Mouse (Mus musculus): ENCODE data around the gene Mad1l1. TPM values are rescaled to one million over a fixed set of nuclear protein-coding genes. Genes with fewer than 3 reads are reported as not detected.
A peak's percentile ranks its signal among the peaks of the same experiment; 100 is the strongest.

Mad1l1 gene
- polyA plus RNA-seq, 1 experiment from 2014 or later = 34.7 TPM

DNA sequence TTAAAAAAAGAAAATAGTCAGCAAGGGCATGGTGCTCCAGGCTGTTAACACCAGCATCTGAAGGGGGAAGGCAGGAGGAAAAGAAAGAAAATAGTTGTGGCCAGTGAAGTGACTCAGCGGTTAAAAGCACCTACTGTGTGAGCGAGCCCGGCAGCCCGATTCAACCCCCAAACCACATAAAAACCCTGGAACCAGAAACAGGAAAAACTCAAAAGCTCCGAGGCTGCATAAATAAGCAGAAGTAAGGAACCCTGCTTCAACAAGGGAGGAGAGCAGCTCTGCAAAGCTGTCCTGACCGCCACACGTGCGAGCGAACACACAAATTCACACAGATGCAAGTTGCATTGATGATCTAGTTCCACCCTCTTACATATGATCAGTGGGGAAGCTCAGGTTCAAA is 28.5 kb upstream of the Mad1l1 start:
- H3K27me3 ChIP-seq (replicated peaks) = no peaks in the 10 kb centered on the region
- no peaks in the 10 kb centered on the region for H3K9me3 ChIP-seq
- H3K4me3 ChIP-seq (replicated peaks) = no peak overlapping the region
- H3K9ac ChIP-seq = no peak overlapping the region
- 91% methylated on average over 9 of the region's 9 CpGs for WGBS
- peaks cover 24% of the 10 kb centered on the region for H3K36me3 ChIP-seq
- ATAC-seq = no peak
- no peak overlapping the region for H3K4me2 ChIP-seq (replicated peaks)
- no peak overlapping the region for H3K27ac ChIP-seq
- H3K4me1 ChIP-seq (replicated peaks) = no peaks in the 10 kb centered on the region

DNA sequence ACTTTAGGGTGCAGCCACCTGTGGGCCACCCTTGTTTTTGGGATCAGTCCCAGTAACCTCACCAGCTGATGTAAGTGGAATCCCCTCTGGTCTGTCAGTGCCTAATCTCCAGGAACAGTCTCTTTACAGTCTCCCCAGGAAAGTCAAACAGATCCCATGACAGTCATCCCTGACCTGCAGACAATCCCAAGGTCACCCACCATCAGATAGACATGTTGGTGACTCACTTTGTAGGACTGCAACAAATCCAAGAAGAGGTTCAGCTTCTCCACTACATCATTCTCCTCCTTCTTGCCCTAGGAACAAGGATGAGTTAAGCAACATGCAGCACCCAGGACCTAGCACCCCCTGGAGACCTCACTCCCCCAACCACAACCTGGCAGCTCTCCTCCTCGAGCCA is 24.7 kb upstream of the Mad1l1 start:
- Histone ChIP-seq H3K4me1 (replicated peaks) (no peaks in the 10 kb centered on the region), H3K9ac (no peak overlapping the region), H3K36me3 (peaks cover 13% of the 10 kb centered on the region), H3K27me3 (replicated peaks) (no peaks in the 10 kb centered on the region), H3K4me2 (replicated peaks) (no peak overlapping the region), H3K27ac (no peak overlapping the region), H3K9me3 (no peaks in the 10 kb centered on the region), H3K4me3 (replicated peaks) (no peak overlapping the region)
- ATAC-seq = no peak
- WGBS = 70% methylated on average over 1 of the region's 1 CpGs

- Histone ChIP-seq H3K4me2 (replicated peaks) (no peak overlapping the region), H3K27me3 (replicated peaks) (no peaks in the 10 kb centered on the region), H3K4me3 (replicated peaks) (no peak overlapping the region), H3K4me1 (replicated peaks) (no peaks in the 10 kb centered on the region), H3K27ac (no peak overlapping the region), H3K36me3 (peaks cover 16% of the 10 kb centered on the region), H3K9ac (no peak overlapping the region), H3K9me3 (no peaks in the 10 kb centered on the region)
- no peak for ATAC-seq
- WGBS = 92% methylated on average over 4 of the region's 4 CpGs
Observed at GRCm38 (mm10) chr5:140345244-140345643, 23.9 kb upstream of the Mad1l1 start.

- H3K4me1 ChIP-seq (replicated peaks) = no peaks in the 10 kb centered on the region
- ATAC-seq = no peak
Observed at GRCm38 (mm10) chr5:140342880-140343279, 21.5 kb upstream of the Mad1l1 start.

GRCm38 (mm10) chr5:140339836-140340235 is 18.5 kb upstream of the Mad1l1 start:
- H3K4me1 ChIP-seq (replicated peaks) = no peaks in the 10 kb centered on the region
- H3K27me3 ChIP-seq (replicated peaks) = no peaks in the 10 kb centered on the region
- H3K27ac ChIP-seq = no peak overlapping the region
- H3K4me2 ChIP-seq (replicated peaks) = no peak overlapping the region
- peaks cover 26% of the 10 kb centered on the region for H3K36me3 ChIP-seq
- no peaks in the 10 kb centered on the region for H3K9me3 ChIP-seq
- 84% methylated on average over 3 of the region's 3 CpGs for WGBS
- ATAC-seq = no peak
- no peak overlapping the region for H3K4me3 ChIP-seq (replicated peaks)
- no peak overlapping the region for H3K9ac ChIP-seq

More at GRCm38 (mm10) chr5:140342880-140343279, 21.5 kb upstream of the Mad1l1 start:
- Histone ChIP-seq H3K4me2 (replicated peaks) (no peak overlapping the region), H3K27ac (no peak overlapping the region), H3K4me3 (replicated peaks) (no peak overlapping the region), H3K9me3 (no peaks in the 10 kb centered on the region), H3K36me3 (peaks cover 25% of the 10 kb centered on the region), H3K9ac (no peak overlapping the region), H3K27me3 (replicated peaks) (no peaks in the 10 kb centered on the region)
- WGBS = 75% methylated on average over 4 of the region's 4 CpGs

DNA sequence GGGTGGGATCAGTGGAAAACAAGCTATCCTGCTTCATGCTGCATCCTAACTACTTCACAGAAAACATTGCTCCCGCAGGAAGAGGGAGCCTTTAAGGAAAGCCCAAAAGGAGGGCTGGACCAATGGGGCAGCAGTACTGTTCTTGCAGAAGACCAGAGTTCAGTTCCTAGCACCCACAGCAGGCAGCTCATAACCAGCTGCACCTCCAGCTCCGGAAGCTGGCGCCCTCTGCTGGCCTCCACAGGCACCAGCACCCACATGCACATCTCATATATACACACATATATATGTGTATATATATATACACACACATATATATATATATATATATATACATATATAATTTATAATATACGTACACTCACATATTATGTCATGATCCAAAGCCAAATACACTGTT is 17.4 kb upstream of the Mad1l1 start:
- H3K4me3 ChIP-seq (replicated peaks) = no peak overlapping the region
- ATAC-seq = no peak
- no peaks in the 10 kb centered on the region for H3K27me3 ChIP-seq (replicated peaks)
- H3K4me2 ChIP-seq (replicated peaks) = no peak overlapping the region
- no peaks in the 10 kb centered on the region for H3K9me3 ChIP-seq
- H3K27ac ChIP-seq = no peak overlapping the region
- H3K4me1 ChIP-seq (replicated peaks) = no peaks in the 10 kb centered on the region
- peaks cover 18% of the 10 kb centered on the region for H3K36me3 ChIP-seq
- no peak overlapping the region for H3K9ac ChIP-seq
- WGBS = 97% methylated on average over 4 of the region's 4 CpGs

GRCm38 (mm10) chr5:140336680-140337079 is 15.3 kb upstream of the Mad1l1 start:
- Histone ChIP-seq H3K4me3 (replicated peaks) (no peak overlapping the region), H3K4me1 (replicated peaks) (0 out of 2 replicates have a peak, but pooled peaks cover 5% of the 10 kb centered on the region), H3K4me2 (replicated peaks) (no peak overlapping the region), H3K36me3 (peaks cover 18% of the 10 kb centered on the region; the same call in 1 of the 2 replicates), H3K9me3 (no peaks in the 10 kb centered on the region), H3K27ac (no peak overlapping the region), H3K27me3 (replicated peaks) (no peaks in the 10 kb centered on the region), H3K9ac (no peak overlapping the region)
- ATAC-seq = no peak
- 81% methylated on average over 1 of the region's 1 CpGs for WGBS

DNA sequence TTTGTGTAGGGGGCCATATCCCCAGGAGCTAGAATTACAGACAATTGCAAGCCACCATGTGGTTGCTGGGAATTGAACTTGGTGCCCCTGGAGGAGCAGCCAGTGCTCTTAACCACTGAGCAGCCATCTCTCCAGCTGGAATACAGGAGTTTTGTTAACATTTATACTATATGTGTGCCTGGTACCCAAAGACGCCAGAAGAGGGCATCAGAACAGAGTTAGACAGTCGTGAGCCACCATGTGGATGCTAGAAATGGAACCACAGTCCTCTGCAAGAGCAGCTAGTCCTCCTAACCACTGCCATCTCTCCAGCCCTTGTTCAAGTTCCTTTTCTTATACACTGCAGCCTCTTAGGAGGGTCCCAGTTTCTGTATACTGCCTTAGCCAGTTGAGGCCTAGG is 12.3 kb upstream of the Mad1l1 start:
- Histone ChIP-seq H3K4me3 (replicated peaks) (no peak overlapping the region), H3K9ac (no peak overlapping the region), H3K9me3 (no peaks in the 10 kb centered on the region), H3K4me1 (replicated peaks) (0 out of 2 replicates have a peak, but pooled peaks cover 11% of the 10 kb centered on the region), H3K27ac (no peak overlapping the region), H3K4me2 (replicated peaks) (no peak overlapping the region), H3K27me3 (replicated peaks) (no peaks in the 10 kb centered on the region), H3K36me3 (peaks cover 11% of the 10 kb centered on the region; the same call in 1 of the 2 replicates)
- no peak for ATAC-seq
- 43% methylated on average over 2 of the region's 2 CpGs for WGBS

GRCm38 (mm10) chr5:140332519-140332918 is 11.2 kb upstream of the Mad1l1 start:
- ATAC-seq = peak; percentile 52
- peak overlapping the region; percentile 45; the same call in 1 of the 2 replicates for H3K4me3 ChIP-seq (replicated peaks)
- H3K27me3 ChIP-seq (replicated peaks) = no peaks in the 10 kb centered on the region
- H3K9ac ChIP-seq = no peak overlapping the region
- WGBS = 49% methylated on average over 4 of the region's 4 CpGs
- H3K27ac ChIP-seq = peak overlapping the region; percentile 92; the same call in 1 of the 2 replicates
- H3K9me3 ChIP-seq = no peaks in the 10 kb centered on the region
- H3K36me3 ChIP-seq = peaks cover 10% of the 10 kb centered on the region; the same call in 1 of the 2 replicates
- H3K4me2 ChIP-seq (replicated peaks) = peak overlapping the region; percentile 90
- H3K4me1 ChIP-seq (replicated peaks) = 0 out of 2 replicates have a peak, but pooled peaks cover 11% of the 10 kb centered on the region

- Histone ChIP-seq H3K4me1 (replicated peaks) (0 out of 2 replicates have a peak, but pooled peaks cover 11% of the 10 kb centered on the region), H3K9me3 (no peaks in the 10 kb centered on the region), H3K27ac (peak within 1 kb of the TSS; percentile 92), H3K36me3 (peaks cover 10% of the 10 kb centered on the region; the same call in 1 of the 2 replicates), H3K27me3 (replicated peaks) (no peaks in the 10 kb centered on the region), H3K4me2 (replicated peaks) (peak within 1 kb of the TSS; percentile 90), H3K4me3 (replicated peaks) (peak within 1 kb of the TSS; percentile 45), H3K9ac (peak within 1 kb of the TSS; percentile 58)
- peak; percentile 93 for ATAC-seq
- WGBS = under 1% methylated on average over 39 of the region's 39 CpGs
Observed at GRCm38 (mm10) chr5:140331615-140332512, 10.5 kb upstream of the Mad1l1 start, which contains the start of gene Mrm2. Gene Mrm2, minus strand, starts transcription at chr5:140331898.

DNA sequence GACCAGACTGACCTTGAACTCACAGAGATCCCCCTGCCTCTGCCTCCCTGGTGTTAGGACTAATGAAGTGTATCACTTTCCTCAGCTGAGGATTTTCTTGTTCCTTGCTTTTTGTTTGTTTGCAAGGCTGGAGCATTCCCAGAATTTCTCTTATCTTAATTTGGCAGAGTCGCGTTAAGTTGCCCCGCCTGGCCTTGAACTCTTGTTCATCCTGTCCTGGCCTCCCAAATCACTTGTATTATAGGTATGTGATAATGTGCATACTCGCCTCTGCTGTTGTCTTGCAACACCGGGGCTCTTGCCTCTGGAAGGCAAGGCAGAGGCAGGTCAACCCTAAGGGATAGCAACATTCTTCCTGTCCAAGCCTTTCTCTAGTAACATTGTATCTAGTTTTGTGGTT is 2.7 kb upstream of the Mad1l1 start:
- Histone ChIP-seq H3K27me3 (replicated peaks) (no peaks in the 10 kb centered on the region), H3K36me3 (peaks cover 7% of the 10 kb centered on the region; the same call in 1 of the 2 replicates), H3K4me1 (replicated peaks) (peaks cover 8% of the 10 kb centered on the region), H3K4me3 (replicated peaks) (no peak overlapping the region), H3K9me3 (no peaks in the 10 kb centered on the region), H3K4me2 (replicated peaks) (no peak overlapping the region), H3K9ac (no peak overlapping the region), H3K27ac (no peak overlapping the region)
- no peak for ATAC-seq
- WGBS = 83% methylated on average over 5 of the region's 5 CpGs

DNA sequence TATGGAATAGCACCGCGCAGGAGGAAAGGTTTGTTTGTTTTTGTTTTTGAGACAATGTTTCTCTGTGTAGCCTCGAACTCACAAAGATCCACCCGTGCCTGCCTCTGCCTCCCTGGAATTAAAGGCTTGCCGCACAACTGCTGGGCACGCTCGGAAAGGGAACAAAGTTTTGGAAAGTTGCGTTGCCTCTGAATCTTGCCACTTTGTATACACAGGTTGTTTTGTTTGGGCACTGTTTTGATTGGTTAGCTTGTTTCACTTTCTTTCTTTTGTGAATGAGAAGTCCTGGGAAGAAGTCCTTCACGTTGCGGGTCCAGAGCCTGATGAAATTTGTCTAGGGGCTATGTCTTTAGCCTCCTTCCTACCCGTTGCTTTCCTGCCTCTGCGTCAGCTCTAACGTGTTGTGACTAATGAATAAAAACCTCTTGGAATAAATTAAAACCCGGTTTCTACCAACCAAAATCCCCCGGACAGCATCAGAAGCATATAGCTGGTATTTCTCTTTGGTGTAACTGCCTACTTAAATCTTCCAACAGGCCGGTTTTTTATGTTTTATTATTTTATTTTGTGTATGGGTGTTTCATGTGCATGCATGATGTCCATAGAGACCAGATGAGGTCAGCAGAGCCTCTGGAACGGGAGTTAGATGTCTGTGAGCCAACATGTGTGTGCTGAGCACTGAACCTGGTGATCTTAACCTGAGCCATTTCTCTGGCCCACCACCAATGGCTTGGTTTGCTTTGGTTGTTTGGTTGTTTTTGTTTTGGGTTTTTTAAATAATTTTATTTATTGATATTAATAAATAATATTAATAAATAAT is 614 bp upstream of the Mad1l1 start:
- peak; percentile 16 for ATAC-seq
- peak overlapping the region; percentile 68 for H3K27ac ChIP-seq

More for the DNA sequence above, 614 bp upstream of the Mad1l1 start:
- H3K9ac ChIP-seq = peak overlapping the region; percentile 100
- no peaks in the 10 kb centered on the region for H3K9me3 ChIP-seq
- WGBS = under 1% methylated on average over 17 of the region's 17 CpGs
- peak overlapping the region; percentile 87 for H3K4me3 ChIP-seq (replicated peaks)
- H3K4me2 ChIP-seq (replicated peaks) = peak overlapping the region; percentile 74
- peaks cover 8% of the 10 kb centered on the region for H3K4me1 ChIP-seq (replicated peaks)
- H3K36me3 ChIP-seq = no peaks in the 10 kb centered on the region
- no peaks in the 10 kb centered on the region for H3K27me3 ChIP-seq (replicated peaks)
